Mouse (Mus musculus) megakaryocyte-erythroid progenitor cell, adult 5-6 weeks (primary cell): ENCODE data around the gene Pigz. TPM values are rescaled to one million over a fixed set of nuclear protein-coding genes. Genes with fewer than 3 reads are reported as not detected.

Source experiments
- ATAC-seq: replicated peaks from 2 replicates; pipeline ENCODE4 v1.8.0; 2016; ENCODE audit warnings: mild to moderate bottlenecking, inconsistent platforms; ENCODE audit not compliant: severe bottlenecking, poor library complexity, low FRiP score, low TSS enrichment
- total RNA-seq, 2 experiments: library from RNA; stranded (forward) in 1 of 2; stranded (reverse) in 1 of 2; fragments of 200-1000, 215-1000 nt in 1 of 2; fragments of >200 nt in 1 of 2; fragmentation: Nextera tagmentation in 1 of 2; gene quantifications; 2 replicates each; pipeline ENCODE4 v1.2.3; 2014 to 2017

Pigz gene
- total RNA-seq, 2 experiments from 2014 or later, result not detected

- no peak for ATAC-seq
Measured at GRCm38 (mm10) chr16:31979501-31979900, 45.9 kb downstream of the Pigz start.

GRCm38 (mm10) chr16:31980946-31981345 is 47.3 kb downstream of the Pigz start:
- ATAC-seq, result no peak

- no peak for ATAC-seq
Measured at GRCm38 (mm10) chr16:31992039-31992438, 58.4 kb downstream of the Pigz start.

GRCm38 (mm10) chr16:31993195-31993594 is 59.5 kb downstream of the Pigz start:
- ATAC-seq, result no peak

- ATAC-seq, result no peak
Measured at GRCm38 (mm10) chr16:31993946-31994345, 60.3 kb downstream of the Pigz start.

Other genes with a start within 250 kb of the Pigz start
- not detected in 2 replicates for gene Meltf, start 55.0 kb upstream of the Pigz start, total RNA-seq (2014; fragmentation: Nextera tagmentation)
- not detected in 2 replicates for gene Meltf, start 55.0 kb upstream of the Pigz start, total RNA-seq (2017)
- 35.2 and 39.0 TPM in 2 replicates for gene 0610012G03Rik, start 14.6 kb downstream of the Pigz start, total RNA-seq (2014; fragmentation: Nextera tagmentation)
- 8.3 and 14.3 TPM in 2 replicates for gene 0610012G03Rik, start 14.6 kb downstream of the Pigz start, total RNA-seq (2017)
- 47.7 and 57.6 TPM in 2 replicates for gene Ncbp2, start 14.7 kb downstream of the Pigz start, total RNA-seq (2014; fragmentation: Nextera tagmentation)
- gene Ncbp2, start 14.7 kb downstream of the Pigz start, total RNA-seq (2017), result 56.6 and 59.0 TPM in 2 replicates
- 17.0 and 17.2 TPM in 2 replicates for gene Senp5, start 69.4 kb downstream of the Pigz start, total RNA-seq (2014; fragmentation: Nextera tagmentation)
- 14.8 and 17.6 TPM in 2 replicates for gene Senp5, start 69.4 kb downstream of the Pigz start, total RNA-seq (2017)
- 29.9 and 48.9 TPM in 2 replicates for gene Pak2, start 145.5 kb downstream of the Pigz start, total RNA-seq (2014; fragmentation: Nextera tagmentation)
- 39.2 and 44.8 TPM in 2 replicates for gene Pak2, start 145.5 kb downstream of the Pigz start, total RNA-seq (2017)
- gene Pigx, start 165.9 kb downstream of the Pigz start, total RNA-seq (2014; fragmentation: Nextera tagmentation), result 31.9 and 53.7 TPM in 2 replicates
- gene Pigx, start 165.9 kb downstream of the Pigz start, total RNA-seq (2017), result 24.8 and 43.2 TPM in 2 replicates
- gene Cep19, start 165.9 kb downstream of the Pigz start, total RNA-seq (2014; fragmentation: Nextera tagmentation), result 8.0 and 11.6 TPM in 2 replicates
- gene Cep19, start 165.9 kb downstream of the Pigz start, total RNA-seq (2017), result 11.7 and 19.5 TPM in 2 replicates
- 40.4 and 53.3 TPM in 2 replicates for gene Nrros, start 231.7 kb downstream of the Pigz start, total RNA-seq (2014; fragmentation: Nextera tagmentation)
- gene Nrros, start 231.7 kb downstream of the Pigz start, total RNA-seq (2017), result 33.4 and 40.3 TPM in 2 replicates
- 0.81 TPM in 1 of 2 replicates, not detected in the other for gene Bex6, start 246.0 kb downstream of the Pigz start, total RNA-seq (2014; fragmentation: Nextera tagmentation)
- gene Bex6, start 246.0 kb downstream of the Pigz start, total RNA-seq (2017), result 3.6 TPM in 1 of 2 replicates, not detected in the other